Mouse (Mus musculus): ENCODE measurements at regions not wholly inside any gene's neighbourhood (a gene's known extent, or its start where the extent isn't known, plus 50 kb on each side); places are given as distances from the start of the nearest gene placed in this dataset.

DNA sequence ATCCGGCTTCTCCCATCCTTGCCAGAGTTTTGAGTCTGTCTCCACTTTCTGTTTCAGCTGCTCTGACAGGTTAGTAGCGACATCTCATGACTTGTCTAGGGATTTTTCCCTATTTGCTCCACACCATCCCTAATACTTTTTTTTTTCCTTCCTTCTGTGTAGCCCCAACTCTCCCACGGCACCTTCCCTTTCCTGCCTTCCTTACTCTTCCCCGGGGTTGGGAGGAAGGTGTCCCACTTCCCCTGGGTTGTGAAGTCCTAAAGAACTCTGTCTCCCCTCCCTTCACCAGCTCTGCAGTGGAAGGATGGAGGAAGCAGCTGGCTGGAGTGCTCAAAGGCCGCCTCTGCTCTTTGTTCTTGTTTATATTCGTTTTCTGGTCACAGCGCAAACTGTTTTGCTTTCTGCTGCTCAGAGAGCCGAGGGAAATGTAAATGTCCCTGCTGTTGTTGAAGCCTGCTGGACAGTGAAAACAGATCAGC is 98.5 kb downstream of the Hsd17b3 start:
- WGBS, result 13% methylated on average over 8 of the region's 8 CpGs
- H3K4me1 ChIP-seq (replicated peaks; ENCODE audit: insufficient read depth, low read length), result peaks cover 6% of the 10 kb centered on the region; the same call in 1 of the 2 replicates
- H3K36me3 ChIP-seq (ENCODE audit: insufficient read depth, low read length), result no peaks in the 10 kb centered on the region
- peak; percentile 52; the same call in 1 of the 2 replicates for ATAC-seq (replicated peaks; ENCODE audit: low FRiP score, low read depth)
- peak; percentile 87 for DNase-seq (ENCODE audit: low spot score)
- no peaks in the 10 kb centered on the region for H3K9me3 ChIP-seq (replicated peaks; ENCODE audit: low read length)
- TF ChIP-seq CTCF (IDR thresholded peaks at IDR 0.05; ENCODE audit: low read depth), result peak; percentile 69
- H3K4me3 ChIP-seq (replicated peaks; ENCODE audit: low read depth, low read length), result no peak overlapping the region
- H3K4me2 ChIP-seq (ENCODE audit: low read length), result peak overlapping the region; percentile 33
- H3K27me3 ChIP-seq (ENCODE audit: insufficient read depth, low read length), result no peaks in the 10 kb centered on the region
- no peak overlapping the region for H3K9ac ChIP-seq (ENCODE audit: low read depth, low read length)
- H3K27ac ChIP-seq, result peak overlapping the region; percentile 62

DNA sequence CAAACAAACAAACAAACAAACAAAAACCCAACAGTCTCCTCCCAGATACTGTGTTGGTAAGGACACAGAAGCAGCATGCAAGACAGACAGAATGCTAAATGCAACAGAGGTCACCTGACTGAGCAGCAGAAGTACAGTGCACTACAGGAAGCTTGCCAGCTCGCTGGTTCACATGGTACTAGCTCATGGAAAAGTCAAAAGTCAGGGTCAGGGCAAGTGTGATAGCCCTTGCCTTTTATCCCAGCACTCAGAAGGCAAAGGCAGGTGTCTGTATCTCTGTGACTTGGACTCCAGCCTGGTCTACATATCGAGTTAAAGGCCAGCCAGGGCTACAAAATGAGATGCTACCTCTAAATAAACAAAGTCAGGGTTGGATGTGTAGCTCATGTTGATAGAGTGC is 99.3 kb downstream of the Hsd17b3 start:
- 0 out of 2 replicates have a peak, but pooled peaks have one; percentile 26 for ATAC-seq (replicated peaks; ENCODE audit: low FRiP score, low read depth)
- no peak overlapping the region for H3K9ac ChIP-seq (ENCODE audit: low read depth, low read length)
- WGBS, result 59% methylated on average over 2 of the region's 2 CpGs
- no peak for TF ChIP-seq CTCF (IDR thresholded peaks at IDR 0.05; ENCODE audit: low read depth)
- H3K9me3 ChIP-seq (replicated peaks; ENCODE audit: low read length), result no peaks in the 10 kb centered on the region
- H3K4me2 ChIP-seq (ENCODE audit: low read length), result no peak overlapping the region
- H3K4me3 ChIP-seq (replicated peaks; ENCODE audit: low read depth, low read length), result no peak overlapping the region
- peaks cover 9% of the 10 kb centered on the region; the same call in 1 of the 2 replicates for H3K4me1 ChIP-seq (replicated peaks; ENCODE audit: insufficient read depth, low read length)
- H3K36me3 ChIP-seq (ENCODE audit: insufficient read depth, low read length), result no peaks in the 10 kb centered on the region
- DNase-seq (ENCODE audit: low spot score), result no peak
- no peaks in the 10 kb centered on the region for H3K27me3 ChIP-seq (ENCODE audit: insufficient read depth, low read length)
- H3K27ac ChIP-seq, result no peak overlapping the region

DNA sequence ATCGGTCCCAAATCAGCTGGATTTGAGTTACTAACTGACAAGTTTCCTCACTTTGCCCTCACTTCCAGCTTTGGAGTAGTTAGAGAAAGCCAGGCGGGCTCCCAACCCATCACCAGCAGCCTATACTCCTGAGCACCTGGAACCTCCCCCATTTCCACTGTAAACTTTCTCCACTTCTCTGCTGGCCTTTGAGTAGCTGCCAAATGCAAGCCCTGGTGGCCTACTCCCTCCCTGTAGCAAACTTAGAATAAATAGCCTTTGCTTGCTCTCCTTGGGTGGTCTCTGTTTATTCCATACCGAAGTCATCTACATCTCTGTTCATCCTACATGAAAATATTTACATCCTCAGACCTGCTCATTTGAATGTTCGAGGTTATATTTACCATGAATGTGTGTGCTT is 100.8 kb downstream of the Hsd17b3 start:
- H3K4me3 ChIP-seq (replicated peaks; ENCODE audit: low read depth, low read length), result no peak overlapping the region
- TF ChIP-seq CTCF (IDR thresholded peaks at IDR 0.05; ENCODE audit: low read depth), result no peak
- no peak for ATAC-seq (replicated peaks; ENCODE audit: low FRiP score, low read depth)
- H3K36me3 ChIP-seq (ENCODE audit: insufficient read depth, low read length), result no peaks in the 10 kb centered on the region
- H3K27ac ChIP-seq, result no peak overlapping the region
- no peak overlapping the region for H3K4me2 ChIP-seq (ENCODE audit: low read length)
- 69% methylated on average over 4 of the region's 4 CpGs for WGBS
- H3K4me1 ChIP-seq (replicated peaks; ENCODE audit: insufficient read depth, low read length), result peaks cover 9% of the 10 kb centered on the region; the same call in 1 of the 2 replicates
- H3K9ac ChIP-seq (ENCODE audit: low read depth, low read length), result no peak overlapping the region
- peak; percentile 61 for DNase-seq (ENCODE audit: low spot score)
- no peaks in the 10 kb centered on the region for H3K27me3 ChIP-seq (ENCODE audit: insufficient read depth, low read length)
- H3K9me3 ChIP-seq (replicated peaks; ENCODE audit: low read length), result no peaks in the 10 kb centered on the region

DNA sequence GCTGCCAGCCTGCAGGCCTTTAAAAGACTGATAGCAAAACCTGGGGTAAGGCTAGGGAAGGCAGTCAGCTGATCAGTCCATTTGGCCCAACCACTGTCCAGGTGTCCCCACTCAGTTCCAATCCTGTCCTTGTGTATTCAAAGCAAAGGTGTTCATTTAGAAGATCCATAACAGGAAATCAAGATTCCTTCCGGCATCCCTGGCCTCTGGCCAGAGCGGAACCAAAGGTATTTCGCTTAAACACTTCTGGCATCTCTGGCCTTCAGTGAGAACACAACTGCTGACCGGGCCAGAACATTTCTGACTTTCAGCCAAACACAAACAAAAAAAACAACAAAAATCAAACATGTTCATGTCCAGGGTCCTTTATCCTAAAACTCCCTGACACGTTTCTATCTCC is 102.3 kb downstream of the Hsd17b3 start:
- no peak overlapping the region for H3K27ac ChIP-seq
- H3K27me3 ChIP-seq (ENCODE audit: insufficient read depth, low read length), result no peaks in the 10 kb centered on the region
- H3K4me3 ChIP-seq (replicated peaks; ENCODE audit: low read depth, low read length), result no peak overlapping the region
- H3K4me2 ChIP-seq (ENCODE audit: low read length), result no peak overlapping the region
- 69% methylated on average over 5 of the region's 5 CpGs for WGBS
- H3K36me3 ChIP-seq (ENCODE audit: insufficient read depth, low read length), result no peaks in the 10 kb centered on the region
- TF ChIP-seq CTCF (IDR thresholded peaks at IDR 0.05; ENCODE audit: low read depth), result no peak
- no peak for DNase-seq (ENCODE audit: low spot score)
- H3K4me1 ChIP-seq (replicated peaks; ENCODE audit: insufficient read depth, low read length), result peaks cover 9% of the 10 kb centered on the region; the same call in 1 of the 2 replicates
- ATAC-seq (replicated peaks; ENCODE audit: low FRiP score, low read depth), result no peak
- H3K9me3 ChIP-seq (replicated peaks; ENCODE audit: low read length), result no peaks in the 10 kb centered on the region
- H3K9ac ChIP-seq (ENCODE audit: low read depth, low read length), result no peak overlapping the region

DNA sequence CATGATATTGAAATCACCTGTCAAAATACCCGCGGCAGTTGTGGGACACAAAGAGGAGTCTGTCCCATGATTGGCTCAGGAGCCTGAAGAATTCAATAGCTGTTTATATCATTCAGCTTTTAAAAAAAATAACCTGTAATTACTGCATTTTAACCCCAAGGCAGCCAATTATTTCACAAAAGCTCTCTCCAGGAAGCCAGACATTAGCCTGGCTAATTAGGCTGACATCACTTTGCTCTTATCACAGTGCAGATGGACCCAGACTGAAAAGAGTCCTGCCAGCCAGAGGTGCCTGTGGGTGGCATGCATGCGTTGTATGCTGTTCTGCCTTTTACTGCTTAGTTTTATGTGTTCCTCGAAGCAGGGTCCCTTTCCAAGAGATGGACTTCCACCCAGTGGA is 103.4 kb downstream of the Hsd17b3 start:
- H3K4me3 ChIP-seq (replicated peaks; ENCODE audit: low read depth, low read length), result no peak overlapping the region
- DNase-seq (ENCODE audit: low spot score), result no peak
- H3K4me1 ChIP-seq (replicated peaks; ENCODE audit: insufficient read depth, low read length), result peaks cover 12% of the 10 kb centered on the region
- no peak for ATAC-seq (replicated peaks; ENCODE audit: low FRiP score, low read depth)
- H3K4me2 ChIP-seq (ENCODE audit: low read length), result no peak overlapping the region
- peak overlapping the region; percentile 33; the same call in 1 of the 2 replicates for H3K27ac ChIP-seq
- H3K27me3 ChIP-seq (ENCODE audit: insufficient read depth, low read length), result no peaks in the 10 kb centered on the region
- WGBS, result 31% methylated on average over 4 of the region's 4 CpGs
- H3K9me3 ChIP-seq (replicated peaks; ENCODE audit: low read length), result no peaks in the 10 kb centered on the region
- no peak for TF ChIP-seq CTCF (IDR thresholded peaks at IDR 0.05; ENCODE audit: low read depth)
- no peaks in the 10 kb centered on the region for H3K36me3 ChIP-seq (ENCODE audit: insufficient read depth, low read length)
- H3K9ac ChIP-seq (ENCODE audit: low read depth, low read length), result no peak overlapping the region

DNA sequence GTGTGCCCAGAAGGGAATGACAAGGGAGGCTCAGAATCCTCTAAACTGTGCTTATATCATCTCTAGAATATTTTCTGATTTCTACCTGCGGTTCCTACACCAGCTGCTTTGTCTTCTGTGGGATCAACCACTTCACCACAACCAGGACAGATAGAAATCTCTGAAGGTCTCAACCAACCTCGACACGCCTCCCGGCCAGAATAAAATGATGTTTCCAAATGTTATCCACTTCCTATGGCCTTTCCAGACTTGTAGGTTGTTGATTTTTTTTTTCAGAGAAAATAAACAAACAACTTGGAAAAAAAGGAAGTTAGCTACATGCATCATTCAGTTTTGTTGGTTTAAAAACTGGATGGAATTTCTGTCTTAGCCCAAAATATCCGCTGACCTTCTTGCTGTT is 103.9 kb downstream of the Hsd17b3 start:
- H3K27ac ChIP-seq, result no peak overlapping the region
- TF ChIP-seq CTCF (IDR thresholded peaks at IDR 0.05; ENCODE audit: low read depth), result no peak
- no peak for ATAC-seq (replicated peaks; ENCODE audit: low FRiP score, low read depth)

More for the DNA sequence above, 103.9 kb downstream of the Hsd17b3 start:
- H3K9me3 ChIP-seq (replicated peaks; ENCODE audit: low read length), result no peaks in the 10 kb centered on the region
- DNase-seq (ENCODE audit: low spot score), result no peak
- H3K4me2 ChIP-seq (ENCODE audit: low read length), result no peak overlapping the region
- peaks cover 16% of the 10 kb centered on the region for H3K4me1 ChIP-seq (replicated peaks; ENCODE audit: insufficient read depth, low read length)
- 79% methylated on average over 5 of the region's 5 CpGs for WGBS
- no peaks in the 10 kb centered on the region for H3K36me3 ChIP-seq (ENCODE audit: insufficient read depth, low read length)
- H3K4me3 ChIP-seq (replicated peaks; ENCODE audit: low read depth, low read length), result no peak overlapping the region
- 0 out of 2 replicates have a peak overlapping the region, but pooled peaks have one; percentile 3 for H3K9ac ChIP-seq (ENCODE audit: low read depth, low read length)
- no peaks in the 10 kb centered on the region for H3K27me3 ChIP-seq (ENCODE audit: insufficient read depth, low read length)
